Mouse (Mus musculus) cerebellum, adult 2 months (tissue): ENCODE measurements around the gene Ppm1d. TPM values are rescaled to one million over a fixed set of nuclear protein-coding genes. Genes with fewer than 3 reads are reported as not detected.

ENCODE experiments used
- DNase-seq, 2 experiments: peaks; one replicate each; pipeline ENCODE4 v3.0.0; 2021
- H3K27ac ChIP-seq: fragments of 200-500 bp; 2 replicates; pipeline ENCODE4 v1.5.1; 2012; ENCODE audit warnings: low read length, control low read depth, inconsistent platforms; ENCODE audit not compliant: insufficient read depth
- H3K27me3 ChIP-seq: fragments of 200-500 bp; 2 replicates; pipeline ENCODE4 v1.6.1; 2012; ENCODE audit warnings: inconsistent platforms, mild to moderate bottlenecking, low read length, moderate library complexity; ENCODE audit not compliant: control insufficient read depth, insufficient read depth
- H3K4me1 ChIP-seq: fragments of 200-500 bp; 2 replicates; pipeline ENCODE4 v1.6.1; 2011; ENCODE audit warnings: low read length; ENCODE audit not compliant: control insufficient read depth, insufficient read depth
- H3K4me3 ChIP-seq: fragments of 200-500 bp; replicated peaks from 2 replicates; pipeline ENCODE3; 2011; ENCODE audit warnings: mild to moderate bottlenecking, low read depth, low read length, control low read depth; ENCODE audit not compliant: insufficient read depth
- CTCF ChIP-seq: fragments of 200-500 bp; IDR thresholded peaks from 2 replicates; pipeline ENCODE4 v1.5.1; 2011; ENCODE audit warnings: low read depth, mild to moderate bottlenecking, control low read depth, low read length, moderate library complexity, borderline replicate concordance; ENCODE audit not compliant: insufficient read depth
- POLR2A ChIP-seq: fragments of 200-500 bp; IDR thresholded peaks from 2 replicates; pipeline ENCODE4 v1.6.1; 2011; ENCODE audit warnings: low read length, control low read depth, borderline replicate concordance; ENCODE audit not compliant: insufficient read depth
- WGBS: fragments of 180-500 bp; shearing (Covaris S2); methylation state at CpG from one replicate; pipeline ENCODE4 v1.1.7; 2018; 5-methylcytosine and 5-hydroxymethylcytosine counted together
- polyA plus RNA-seq: library from polyadenylated mRNA; depleted of rRNA; stranded (reverse); fragments of >200 nt; gene quantifications from 2 replicates; pipeline ENCODE4 v1.2.3, GENCODE M21; 2012; rRNA removed

Ppm1d gene
- 31.2 and 35.8 TPM in 2 replicates for polyA plus RNA-seq

GRCm38 (mm10) chr11:85310713-85311574 is at the start of gene Ppm1d:
Ppm1d (plus strand) TSS chr11:85311244.
- WGBS, result under 1% methylated on average over 78 of the region's 78 CpGs
- DNase-seq, result peak; percentile 97 to 98
- Histone ChIP-seq H3K27me3 (no peaks in the 10 kb centered on the region), H3K4me3 (peak within 1 kb of the TSS; percentile 98), H3K4me1 (no peaks in the 10 kb centered on the region), H3K27ac (peak within 1 kb of the TSS; percentile 86)
- no peak for TF ChIP-seq CTCF
- TF ChIP-seq POLR2A, result peak; percentile 86

DNA sequence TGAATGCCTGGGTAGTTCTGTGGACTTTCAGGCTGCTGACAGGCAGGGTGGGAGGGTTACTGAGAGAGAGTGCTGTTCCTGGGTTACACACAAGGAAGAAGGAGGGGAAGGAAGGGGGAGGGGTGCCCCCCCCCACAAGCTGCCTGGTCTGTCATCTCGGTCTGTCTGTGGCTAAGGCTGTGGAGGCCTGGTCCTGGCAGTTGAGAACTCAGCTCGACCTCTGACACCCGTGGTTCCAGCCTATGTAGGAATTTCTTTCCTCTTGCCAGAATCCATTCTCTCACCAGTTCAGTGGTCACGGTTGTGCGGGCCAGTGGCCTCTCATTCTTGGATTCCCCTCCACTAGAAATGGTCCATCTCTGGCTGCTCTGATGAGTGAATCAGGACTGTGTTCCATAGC is 46.4 kb upstream of the Ppm1d start:
- Histone ChIP-seq H3K4me1 (no peaks in the 10 kb centered on the region), H3K4me3 (no peak overlapping the region), H3K27ac (no peak overlapping the region), H3K27me3 (no peaks in the 10 kb centered on the region)
- no peak for DNase-seq
- no peak for TF ChIP-seq POLR2A
- TF ChIP-seq CTCF, result no peak
- 46% methylated on average over 5 of the region's 5 CpGs for WGBS

GRCm38 (mm10) chr11:85267393-85267792 is 43.7 kb upstream of the Ppm1d start:
- Histone ChIP-seq H3K4me3 (no peak overlapping the region), H3K27ac (no peak overlapping the region), H3K4me1 (no peaks in the 10 kb centered on the region), H3K27me3 (no peaks in the 10 kb centered on the region)
- no peak for TF ChIP-seq CTCF
- WGBS, result 87% methylated on average over 1 of the region's 1 CpGs
- no peak for DNase-seq

- TF ChIP-seq CTCF (peak; percentile 21; the same call in 1 of the 2 replicates), POLR2A (no peak)
- peak; percentile 17 to 29 for DNase-seq
- 51% methylated on average over 3 of the region's 3 CpGs for WGBS
- H3K4me1 ChIP-seq, result no peaks in the 10 kb centered on the region
- H3K4me3 ChIP-seq, result no peak overlapping the region
- no peaks in the 10 kb centered on the region for H3K27me3 ChIP-seq
- no peak overlapping the region for H3K27ac ChIP-seq
Measured at GRCm38 (mm10) chr11:85270631-85271030, 40.4 kb upstream of the Ppm1d start.

DNA sequence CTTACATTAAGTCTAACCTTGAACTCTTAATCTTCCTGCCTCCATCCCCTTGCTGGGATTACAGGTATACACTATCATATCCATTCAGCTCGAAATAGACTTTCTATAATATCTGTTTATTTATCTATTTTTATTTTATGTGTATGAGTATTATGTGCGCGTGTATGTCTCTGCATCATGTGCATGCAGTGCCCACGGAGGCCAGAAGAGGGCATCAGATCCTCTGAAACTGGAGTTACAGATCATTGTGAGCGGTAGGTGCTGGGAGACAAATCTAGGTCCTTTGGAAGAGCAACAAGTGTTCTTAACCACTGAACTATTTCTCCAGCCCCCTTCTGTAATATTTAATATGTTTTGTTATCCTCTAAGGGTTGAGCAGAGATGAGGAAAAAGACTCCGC is 37.7 kb upstream of the Ppm1d start:
- no peak overlapping the region for H3K27ac ChIP-seq
- H3K27me3 ChIP-seq, result no peaks in the 10 kb centered on the region
- H3K4me3 ChIP-seq, result no peak overlapping the region
- no peak for DNase-seq
- no peak for TF ChIP-seq CTCF
- TF ChIP-seq POLR2A, result no peak
- no peaks in the 10 kb centered on the region for H3K4me1 ChIP-seq
- WGBS, result 73% methylated on average over 6 of the region's 6 CpGs

DNA sequence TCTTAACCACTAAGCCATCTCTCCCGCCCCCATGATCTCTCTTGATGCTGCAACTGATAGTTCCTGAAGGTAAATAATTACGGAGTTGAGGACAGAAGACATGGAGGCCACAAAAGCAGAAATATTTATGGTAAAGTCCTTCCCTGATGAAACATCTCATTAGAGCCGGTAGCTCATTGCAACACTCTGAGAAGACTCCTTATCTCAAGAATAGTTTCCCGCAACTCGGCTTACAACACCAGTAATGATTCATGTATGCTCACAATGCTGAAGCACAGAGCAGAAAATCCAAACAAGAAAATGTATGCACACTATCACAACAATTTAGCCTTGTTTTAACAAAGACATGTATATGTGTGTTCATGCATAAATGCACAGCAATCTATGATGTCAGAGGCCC is 35.9 kb upstream of the Ppm1d start:
- no peak for DNase-seq
- Histone ChIP-seq H3K27me3 (no peaks in the 10 kb centered on the region), H3K4me1 (no peaks in the 10 kb centered on the region), H3K4me3 (no peak overlapping the region), H3K27ac (no peak overlapping the region)
- WGBS, result 92% methylated on average over 5 of the region's 5 CpGs
- TF ChIP-seq CTCF (no peak), POLR2A (no peak)

DNA sequence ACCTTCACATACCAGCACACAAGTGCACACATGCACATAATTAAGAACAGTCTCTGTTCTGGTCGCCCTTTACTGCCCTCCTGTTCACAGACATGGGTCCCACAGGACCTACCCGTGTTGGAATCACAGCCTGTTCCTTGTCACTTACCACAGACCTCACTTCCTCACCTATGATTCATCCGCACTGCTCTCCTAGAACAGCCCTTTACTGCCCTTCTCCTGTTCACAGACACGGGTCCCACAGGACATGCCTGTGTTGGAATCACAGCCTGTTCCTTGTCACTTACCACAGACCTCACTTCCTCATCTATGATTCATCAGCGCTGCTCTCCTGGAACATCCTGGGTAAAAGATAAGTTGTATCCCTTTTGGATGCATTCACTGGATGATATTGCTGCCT is 33.4 kb upstream of the Ppm1d start:
- WGBS, result 74% methylated on average over 5 of the region's 5 CpGs

DNA sequence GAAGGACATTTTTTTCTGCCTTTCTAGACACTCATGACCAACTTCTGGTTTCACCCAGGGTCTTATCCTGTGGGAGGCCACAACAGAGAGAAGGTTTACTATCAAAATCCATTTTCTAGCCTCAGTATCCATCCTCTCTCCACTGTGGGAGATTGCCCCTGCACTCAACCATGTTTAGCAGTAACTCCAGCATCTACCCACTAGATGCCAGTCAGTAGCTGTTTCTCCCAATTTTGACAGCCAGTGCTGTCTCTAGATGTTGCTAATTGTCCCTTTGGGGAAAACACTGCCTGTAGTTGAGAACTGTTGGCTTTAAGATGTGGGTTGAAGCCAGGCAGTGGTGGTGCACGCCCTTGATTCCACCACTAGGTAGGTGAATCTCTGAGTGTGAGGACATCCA is 32.9 kb upstream of the Ppm1d start:
- 82% methylated on average over 1 of the region's 1 CpGs for WGBS
- Histone ChIP-seq H3K4me3 (no peak overlapping the region), H3K27ac (no peak overlapping the region), H3K4me1 (no peaks in the 10 kb centered on the region), H3K27me3 (no peaks in the 10 kb centered on the region)
- DNase-seq, result no peak
- TF ChIP-seq CTCF (no peak), POLR2A (no peak)

More for the DNA sequence above, 33.4 kb upstream of the Ppm1d start:
- H3K4me3 ChIP-seq, result no peak overlapping the region
- no peak for DNase-seq
- H3K27ac ChIP-seq, result no peak overlapping the region
- H3K27me3 ChIP-seq, result no peaks in the 10 kb centered on the region
- TF ChIP-seq POLR2A (no peak), CTCF (no peak)
- no peaks in the 10 kb centered on the region for H3K4me1 ChIP-seq
